Mouse (Mus musculus) intestine, embryonic 14.5 days (tissue): ENCODE measurements around the gene Dnajc28. TPM values are rescaled to one million over a fixed set of nuclear protein-coding genes. Genes with fewer than 3 reads are reported as not detected.

Source experiments
- ATAC-seq: fragments of 200-750 bp; cut with Nextera tagmentation; replicated peaks from 2 replicates; pipeline ENCODE4 v1.8.0; 2017; ENCODE audit warnings: low read depth, moderate number of reproducible peaks, moderate TSS enrichment, moderate library complexity; ENCODE audit not compliant: low FRiP score, low TSS enrichment
- DNase-seq: peaks from one replicate; pipeline ENCODE4 v3.0.0-alpha.2; 2018; ENCODE audit warnings: low spot score
- H3K27ac ChIP-seq: fragments of 300-500 bp; sonication (generic); 2 replicates; pipeline ENCODE4 v1.5.1; 2014; ENCODE audit warnings: low read depth, mild to moderate bottlenecking, control low read depth
- H3K27me3 ChIP-seq: fragments of 300-500 bp; sonication (generic); replicated peaks from 2 replicates; pipeline ENCODE4 v1.6.1; 2014; ENCODE audit warnings: low read length, control low read depth; ENCODE audit not compliant: control insufficient read depth, insufficient read depth
- H3K36me3 ChIP-seq: fragments of 300-500 bp; sonication (generic); 2 replicates; pipeline ENCODE4 v1.6.1; 2014; ENCODE audit warnings: low read length, control low read depth; ENCODE audit not compliant: control insufficient read depth, insufficient read depth
- H3K4me1 ChIP-seq: fragments of 300-500 bp; sonication (generic); replicated peaks from 2 replicates; pipeline ENCODE4 v1.6.1; 2014; ENCODE audit warnings: low read length, control low read depth, mixed read lengths; ENCODE audit not compliant: control insufficient read depth, insufficient read depth
- H3K4me2 ChIP-seq: fragments of 300-500 bp; sonication (generic); 2 replicates; pipeline ENCODE4 v1.6.1; 2014; ENCODE audit warnings: low read length
- H3K4me3 ChIP-seq: fragments of 300-500 bp; sonication (generic); 2 replicates; pipeline ENCODE4 v1.5.1; 2014; ENCODE audit warnings: low read depth, low read length, control low read depth, mixed read lengths
- H3K9ac ChIP-seq: fragments of 300-500 bp; sonication (generic); 2 replicates; pipeline ENCODE4 v1.6.1; 2014; ENCODE audit warnings: mild to moderate bottlenecking, low read length
- H3K9me3 ChIP-seq: fragments of 300-500 bp; sonication (generic); 2 replicates; pipeline ENCODE4 v1.6.1; 2016; ENCODE audit warnings: low read length, control low read depth; ENCODE audit not compliant: control insufficient read depth
- WGBS: fragments of 180-500 bp; shearing (Covaris S2); extraction: QIAGEN DNeasy Blood & Tissue Kit; methylation state at CpG from one replicate; pipeline ENCODE4 v1.1.7; 2014; 5-methylcytosine and 5-hydroxymethylcytosine counted together
- polyA plus RNA-seq: library from polyadenylated mRNA; unstranded; fragments of >200 nt; fragmentation: Nextera tagmentation; extraction: Ambion mirVana; gene quantifications from 2 replicates; pipeline ENCODE4 v1.2.1, GENCODE M21; 2014

Gene Dnajc28
- polyA plus RNA-seq, 1 experiment from 2014 or later, result 2.4 TPM

DNA sequence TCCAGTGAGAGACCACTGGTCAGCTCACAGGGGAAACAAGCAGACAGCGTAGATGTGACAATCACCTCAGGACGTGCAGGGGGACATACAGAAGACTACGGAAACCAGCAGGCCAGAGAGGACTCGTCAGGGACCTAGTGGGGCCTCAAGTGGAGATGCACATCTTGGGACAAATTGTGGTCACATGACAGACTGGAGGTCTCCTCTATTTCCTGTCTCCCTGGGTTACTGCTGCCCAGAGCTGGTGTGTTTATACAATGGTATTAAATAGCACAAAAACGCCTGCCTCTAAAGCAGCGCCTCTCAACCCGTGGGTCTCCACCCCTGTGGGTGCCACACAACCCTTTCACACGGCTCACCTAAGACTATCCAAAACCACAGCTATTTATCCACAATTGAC is 26.7 kb downstream of the Dnajc28 start:
- H3K9me3 ChIP-seq, result no peaks in the 10 kb centered on the region
- H3K36me3 ChIP-seq, result no peaks in the 10 kb centered on the region
- DNase-seq (no peak), ATAC-seq (no peak)
- no peak overlapping the region for H3K9ac ChIP-seq
- no peaks in the 10 kb centered on the region for H3K27me3 ChIP-seq
- H3K4me2 ChIP-seq, result 0 out of 2 replicates have a peak overlapping the region, but pooled peaks have one; percentile 3
- no peak overlapping the region for H3K4me3 ChIP-seq
- H3K4me1 ChIP-seq, result peaks cover 15% of the 10 kb centered on the region
- WGBS, result 35% methylated on average over 8 of the region's 8 CpGs
- H3K27ac ChIP-seq, result 0 out of 2 replicates have a peak overlapping the region, but pooled peaks have one; percentile 33

GRCm38 (mm10) chr16:91588703-91589102 is 30.1 kb downstream of the Dnajc28 start:
- Histone ChIP-seq H3K4me3 (no peak overlapping the region), H3K27ac (no peak overlapping the region), H3K36me3 (peaks cover 7% of the 10 kb centered on the region; the same call in 1 of the 2 replicates), H3K4me1 (peaks cover 9% of the 10 kb centered on the region; the same call in 1 of the 2 replicates), H3K9ac (no peak overlapping the region), H3K27me3 (no peaks in the 10 kb centered on the region), H3K9me3 (no peaks in the 10 kb centered on the region), H3K4me2 (no peak overlapping the region)
- 91% methylated on average over 3 of the region's 3 CpGs for WGBS
- DNase-seq (no peak), ATAC-seq (no peak)

GRCm38 (mm10) chr16:91587730-91588453 is 30.9 kb downstream of the Dnajc28 start:
- no peak for DNase-seq
- Histone ChIP-seq H3K9me3 (no peaks in the 10 kb centered on the region), H3K4me2 (no peak overlapping the region), H3K4me3 (no peak overlapping the region), H3K36me3 (peaks cover 7% of the 10 kb centered on the region; the same call in 1 of the 2 replicates), H3K4me1 (peaks cover 9% of the 10 kb centered on the region; the same call in 1 of the 2 replicates), H3K9ac (no peak overlapping the region), H3K27ac (no peak overlapping the region), H3K27me3 (no peaks in the 10 kb centered on the region)
- 75% methylated on average over 6 of the region's 6 CpGs for WGBS
- ATAC-seq, result no peak

DNA sequence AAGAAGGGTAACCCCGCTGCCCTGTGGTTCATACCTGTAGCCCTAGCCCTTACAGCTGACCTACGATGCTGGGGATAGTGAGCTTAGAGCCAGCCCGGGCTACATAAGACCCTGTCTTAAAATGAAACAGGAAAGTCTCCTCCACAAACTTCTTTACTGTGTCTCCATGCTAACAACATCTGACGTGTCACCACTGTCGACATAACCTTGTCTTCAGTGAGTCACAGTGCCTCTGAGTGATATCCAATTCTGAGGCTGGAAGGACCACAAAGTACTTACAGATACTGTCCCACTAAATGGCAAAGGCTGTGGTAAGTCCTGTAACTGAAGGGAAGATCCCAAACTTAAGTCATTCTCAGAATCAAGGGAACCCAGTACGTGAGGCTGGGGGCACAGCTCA is 32.6 kb downstream of the Dnajc28 start:
- 89% methylated on average over 6 of the region's 6 CpGs for WGBS

GRCm38 (mm10) chr16:91585617-91586016 is 33.2 kb downstream of the Dnajc28 start:
- Histone ChIP-seq H3K4me2 (no peak overlapping the region), H3K36me3 (peaks cover 12% of the 10 kb centered on the region)

More for the DNA sequence above, 32.6 kb downstream of the Dnajc28 start:
- H3K36me3 ChIP-seq, result peaks cover 10% of the 10 kb centered on the region
- ATAC-seq (no peak), DNase-seq (no peak)
- H3K4me3 ChIP-seq, result no peak overlapping the region
- no peak overlapping the region for H3K4me2 ChIP-seq
- no peaks in the 10 kb centered on the region for H3K9me3 ChIP-seq
- no peaks in the 10 kb centered on the region for H3K4me1 ChIP-seq
- H3K27me3 ChIP-seq, result no peaks in the 10 kb centered on the region
- no peak overlapping the region for H3K27ac ChIP-seq
- no peak overlapping the region for H3K9ac ChIP-seq

GRCm38 (mm10) chr16:91582307-91582706 is 36.5 kb downstream of the Dnajc28 start:
- no peak overlapping the region for H3K9ac ChIP-seq
- no peaks in the 10 kb centered on the region for H3K9me3 ChIP-seq
- WGBS, result 71% methylated on average over 2 of the region's 2 CpGs
- no peak overlapping the region for H3K4me3 ChIP-seq
- H3K4me2 ChIP-seq, result no peak overlapping the region
- no peak for DNase-seq
- no peak for ATAC-seq
- H3K36me3 ChIP-seq, result peaks cover 14% of the 10 kb centered on the region
- no peaks in the 10 kb centered on the region for H3K27me3 ChIP-seq
- no peaks in the 10 kb centered on the region for H3K4me1 ChIP-seq
- H3K27ac ChIP-seq, result no peak overlapping the region

More at GRCm38 (mm10) chr16:91585617-91586016, 33.2 kb downstream of the Dnajc28 start:
- H3K9me3 ChIP-seq, result no peaks in the 10 kb centered on the region
- no peak overlapping the region for H3K9ac ChIP-seq
- no peak overlapping the region for H3K27ac ChIP-seq
- H3K4me3 ChIP-seq, result no peak overlapping the region
- ATAC-seq, result no peak
- H3K4me1 ChIP-seq, result no peaks in the 10 kb centered on the region
- H3K27me3 ChIP-seq, result no peaks in the 10 kb centered on the region
- no peak for DNase-seq
- 86% methylated on average over 5 of the region's 5 CpGs for WGBS

- WGBS, result 77% methylated on average over 14 of the region's 14 CpGs
- H3K9me3 ChIP-seq, result no peaks in the 10 kb centered on the region
- ATAC-seq, result no peak
- no peaks in the 10 kb centered on the region for H3K4me1 ChIP-seq
- no peak overlapping the region for H3K4me2 ChIP-seq
- no peak overlapping the region for H3K27ac ChIP-seq
- no peak for DNase-seq
- H3K27me3 ChIP-seq, result no peaks in the 10 kb centered on the region
- no peak overlapping the region for H3K9ac ChIP-seq
- peaks cover 8% of the 10 kb centered on the region for H3K36me3 ChIP-seq
- H3K4me3 ChIP-seq, result no peak overlapping the region
Measured at GRCm38 (mm10) chr16:91578980-91579720, 39.7 kb downstream of the Dnajc28 start.

DNA sequence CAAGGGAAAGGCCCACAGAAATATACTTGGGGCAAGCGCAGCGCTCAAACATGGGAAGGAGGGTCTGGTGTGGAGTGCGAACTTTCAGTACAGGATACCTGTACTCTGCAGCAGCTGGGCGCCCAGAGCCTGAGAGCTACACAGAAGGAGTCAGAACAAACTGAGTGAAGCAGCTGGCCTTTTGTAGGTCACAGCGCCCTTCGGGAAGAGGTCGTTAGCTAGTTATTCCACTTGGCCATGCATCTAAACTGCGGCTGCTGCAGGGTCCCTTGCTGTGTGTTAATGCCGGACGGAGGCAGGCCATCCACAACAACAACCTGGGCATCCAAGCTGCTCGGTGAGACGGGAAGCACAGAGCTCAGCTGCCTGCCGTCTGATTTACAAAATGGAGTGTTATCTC is 43.7 kb downstream of the Dnajc28 start:
- Histone ChIP-seq H3K9ac (no peak overlapping the region), H3K27me3 (no peaks in the 10 kb centered on the region), H3K4me1 (no peaks in the 10 kb centered on the region), H3K27ac (no peak overlapping the region), H3K36me3 (peaks cover 3% of the 10 kb centered on the region; the same call in 1 of the 2 replicates), H3K4me3 (no peak overlapping the region), H3K9me3 (no peaks in the 10 kb centered on the region), H3K4me2 (no peak overlapping the region)
- ATAC-seq (no peak), DNase-seq (no peak)
- 69% methylated on average over 13 of the region's 13 CpGs for WGBS
